Mouse (Mus musculus) ES-Bruce4 (cell line): ENCODE measurements at regions not wholly inside any gene's neighbourhood (a gene's known extent, or its start where the extent isn't known, plus 50 kb on each side); places are given as distances from the start of the nearest gene placed in this dataset.

Source experiments
- CTCF ChIP-seq: IDR thresholded peaks from one replicate; pipeline ENCODE4 v1.8.1; 2011; ENCODE audit warnings: low read depth, low read length
- EP300 ChIP-seq: IDR thresholded peaks from 2 replicates; pipeline ENCODE4 v1.6.1; 2011; ENCODE audit warnings: low read depth, low read length; ENCODE audit not compliant: insufficient read depth
- POLR2A ChIP-seq: IDR thresholded peaks from one replicate; pipeline ENCODE4 v1.8.1; 2011; ENCODE audit warnings: low read length; ENCODE audit not compliant: insufficient read depth

GRCm38 (mm10) chr6:31790906-31791305 is 227.1 kb upstream of the Podxl start:
- TF ChIP-seq CTCF (no peak), POLR2A (no peak), EP300 (no peak)
